Mouse (Mus musculus) hindbrain, postnatal 0 days (tissue): Measurements from ENCODE around the gene Pam. TPM values are rescaled to one million over a fixed set of nuclear protein-coding genes. Genes with fewer than 3 reads are reported as not detected.

Experiments
- ATAC-seq: fragments of 200-750 bp; cut with Nextera tagmentation; 2 replicates; pipeline ENCODE4 v1.8.0; 2017; ENCODE audit warnings: mild to moderate bottlenecking, moderate TSS enrichment, moderate library complexity
- DNase-seq: peaks from one replicate; pipeline ENCODE4 v3.0.0-alpha.2; 2015; ENCODE audit warnings: low spot score
- H3K27ac ChIP-seq: fragments of 300-500 bp; sonication (generic); 2 replicates; pipeline ENCODE4 v1.5.1; 2014; ENCODE audit warnings: mild to moderate bottlenecking
- H3K27me3 ChIP-seq: fragments of 300-500 bp; sonication (generic); 2 replicates; pipeline ENCODE4 v1.6.1; 2014; ENCODE audit warnings: low read length, mixed read lengths; ENCODE audit not compliant: insufficient read depth
- H3K36me3 ChIP-seq: fragments of 300-500 bp; sonication (generic); 2 replicates; pipeline ENCODE4 v1.6.1; 2014; ENCODE audit warnings: low read length, mixed read lengths; ENCODE audit not compliant: insufficient read depth
- H3K4me1 ChIP-seq: fragments of 300-500 bp; sonication (generic); 2 replicates; pipeline ENCODE4 v1.6.1; 2014; ENCODE audit warnings: antibody characterized with exemption, low read length, mixed read lengths; ENCODE audit not compliant: insufficient read depth
- H3K4me2 ChIP-seq: fragments of 300-500 bp; sonication (generic); 2 replicates; pipeline ENCODE4 v1.6.1; 2014; ENCODE audit warnings: low read depth, mild to moderate bottlenecking, low read length, moderate library complexity, mixed read lengths
- H3K4me3 ChIP-seq: fragments of 300-500 bp; sonication (generic); 2 replicates; pipeline ENCODE4 v1.5.1; 2014; ENCODE audit warnings: low read length
- H3K9ac ChIP-seq: fragments of 300-500 bp; sonication (generic); replicated peaks from 2 replicates; pipeline ENCODE4 v1.6.1; 2014; ENCODE audit warnings: mild to moderate bottlenecking, low read length, moderate library complexity, mixed read lengths
- H3K9me3 ChIP-seq: fragments of 300-500 bp; sonication (generic); 2 replicates; pipeline ENCODE4 v1.6.1; 2016; ENCODE audit warnings: low read length, mixed read lengths
- CTCF ChIP-seq: IDR thresholded peaks from 2 replicates; pipeline ENCODE4 v1.5.1; 2016; ENCODE audit warnings: antibody characterized with exemption, control low read depth, low read depth
- WGBS: fragments of 180-500 bp; shearing (Covaris S2); extraction: QIAGEN DNeasy Blood & Tissue Kit; methylation state at CpG from one replicate; pipeline ENCODE4 v1.1.7; 2014; 5-methylcytosine and 5-hydroxymethylcytosine counted together
- polyA plus RNA-seq: library from polyadenylated mRNA; unstranded; fragments of >200 nt; fragmentation: Nextera tagmentation; extraction: Ambion mirVana; gene quantifications from 2 replicates; pipeline ENCODE4 v1.2.1, GENCODE M21; 2015
- total RNA-seq: library from RNA; depleted of rRNA; stranded (reverse); fragments of >200 nt; gene quantifications from 2 replicates; pipeline ENCODE4 v1.2.3, GENCODE M21; 2014

Gene Pam
- total and polyA plus RNA-seq, 2 experiments from 2014 or later = 40.8 to 76.8 TPM

DNA sequence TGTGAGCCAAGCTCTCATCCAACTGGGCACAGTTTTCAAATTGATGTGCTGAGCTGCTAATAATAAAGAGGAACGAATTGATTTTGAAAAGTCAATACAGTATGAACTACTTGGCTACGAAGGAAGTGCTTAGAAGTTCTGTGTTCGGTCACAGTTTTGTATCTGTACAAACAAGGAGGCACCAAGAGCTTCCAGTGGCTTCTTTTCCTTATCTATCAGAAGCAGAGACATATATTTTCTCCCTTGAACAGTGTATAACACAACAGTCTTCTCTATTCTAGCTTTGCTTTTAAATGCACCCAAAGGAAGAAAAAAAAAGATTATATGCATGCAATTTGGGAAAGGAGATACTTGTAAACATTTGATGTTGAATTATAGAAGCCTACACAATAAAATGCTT, 30.8 kb upstream of the Pam start:
- H3K4me3 ChIP-seq = no peak overlapping the region
- DNase-seq (no peak), ATAC-seq (no peak)
- 65% methylated on average over 3 of the region's 3 CpGs for WGBS
- no peaks in the 10 kb centered on the region for H3K4me1 ChIP-seq
- no peak overlapping the region for H3K9ac ChIP-seq
- no peaks in the 10 kb centered on the region for H3K36me3 ChIP-seq
- no peak overlapping the region for H3K27ac ChIP-seq
- no peaks in the 10 kb centered on the region for H3K9me3 ChIP-seq
- TF ChIP-seq CTCF = no peak
- no peak overlapping the region for H3K4me2 ChIP-seq
- H3K27me3 ChIP-seq = no peaks in the 10 kb centered on the region

DNA sequence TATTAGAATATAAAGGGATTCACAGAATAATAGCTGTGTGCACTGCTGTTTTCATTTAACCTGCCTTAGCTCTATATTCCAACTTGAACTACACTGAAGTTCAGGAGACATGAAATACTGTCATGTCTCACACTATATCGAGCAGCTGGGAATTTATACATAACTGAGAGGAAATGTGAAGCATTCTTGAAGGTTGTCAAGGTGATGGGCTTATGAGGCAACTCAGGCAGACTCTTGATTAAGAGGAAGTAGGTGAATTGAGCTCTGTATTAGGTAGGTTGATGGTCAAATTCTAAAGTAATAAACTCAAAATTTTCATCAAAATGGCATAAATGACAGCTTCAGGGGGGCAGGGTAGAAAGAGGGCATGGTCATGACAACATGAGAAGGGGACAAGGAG, 29.3 kb upstream of the Pam start:
- H3K9ac ChIP-seq = no peak overlapping the region
- H3K4me1 ChIP-seq = no peaks in the 10 kb centered on the region
- no peak for ATAC-seq
- no peaks in the 10 kb centered on the region for H3K36me3 ChIP-seq
- H3K9me3 ChIP-seq = no peaks in the 10 kb centered on the region
- H3K27me3 ChIP-seq = no peaks in the 10 kb centered on the region
- H3K4me3 ChIP-seq = no peak overlapping the region
- TF ChIP-seq CTCF = no peak
- H3K27ac ChIP-seq = no peak overlapping the region
- no peak overlapping the region for H3K4me2 ChIP-seq
- WGBS = 32% methylated on average over 1 of the region's 1 CpGs
- no peak for DNase-seq

DNA sequence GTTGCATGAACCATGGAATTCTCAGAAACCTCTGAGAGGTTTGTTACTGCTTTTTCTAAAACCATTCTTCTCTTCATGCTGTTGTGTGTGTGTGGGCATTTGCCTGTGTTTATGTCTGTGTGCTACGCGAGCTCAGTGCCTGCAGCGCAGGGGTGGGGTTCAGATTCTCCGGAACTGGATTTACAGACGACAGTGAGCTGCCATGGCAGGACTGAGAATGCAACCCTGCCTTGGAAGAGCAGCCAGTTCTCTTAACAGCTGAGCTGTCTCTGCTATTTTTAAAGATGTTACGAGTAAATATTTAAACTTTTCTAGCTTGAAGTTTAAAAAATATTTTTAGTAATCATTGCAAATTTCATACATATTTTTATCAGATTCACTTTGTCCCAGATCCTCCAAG, 24.1 kb upstream of the Pam start:
- DNase-seq = no peak
- Histone ChIP-seq H3K27ac (no peak overlapping the region), H3K36me3 (no peaks in the 10 kb centered on the region), H3K4me1 (no peaks in the 10 kb centered on the region), H3K4me3 (no peak overlapping the region), H3K9ac (no peak overlapping the region), H3K9me3 (no peaks in the 10 kb centered on the region), H3K27me3 (no peaks in the 10 kb centered on the region), H3K4me2 (no peak overlapping the region)
- TF ChIP-seq CTCF = no peak
- WGBS = 90% methylated on average over 6 of the region's 6 CpGs
- no peak for ATAC-seq

DNA sequence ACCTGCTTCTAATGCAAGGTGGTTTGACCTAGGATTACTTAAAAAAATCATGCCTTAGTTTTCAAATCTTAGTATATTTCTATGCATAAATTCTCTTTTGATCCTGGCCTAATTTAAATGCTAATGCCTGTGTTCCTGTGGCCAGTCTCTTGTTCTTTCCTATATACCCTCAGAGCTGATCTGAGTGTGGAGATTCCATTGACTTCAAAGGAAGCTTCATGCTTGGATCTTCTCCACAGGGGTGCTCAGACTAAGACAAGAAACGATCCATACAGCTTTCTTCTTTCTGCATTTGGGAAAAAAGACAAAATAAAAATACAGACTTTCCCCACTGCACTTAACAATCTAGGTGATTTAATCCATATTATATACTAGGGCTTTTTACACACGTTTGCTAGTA, 12.2 kb upstream of the Pam start:
- DNase-seq = no peak
- ATAC-seq = no peak
- 21% methylated on average over 2 of the region's 2 CpGs for WGBS

DNA sequence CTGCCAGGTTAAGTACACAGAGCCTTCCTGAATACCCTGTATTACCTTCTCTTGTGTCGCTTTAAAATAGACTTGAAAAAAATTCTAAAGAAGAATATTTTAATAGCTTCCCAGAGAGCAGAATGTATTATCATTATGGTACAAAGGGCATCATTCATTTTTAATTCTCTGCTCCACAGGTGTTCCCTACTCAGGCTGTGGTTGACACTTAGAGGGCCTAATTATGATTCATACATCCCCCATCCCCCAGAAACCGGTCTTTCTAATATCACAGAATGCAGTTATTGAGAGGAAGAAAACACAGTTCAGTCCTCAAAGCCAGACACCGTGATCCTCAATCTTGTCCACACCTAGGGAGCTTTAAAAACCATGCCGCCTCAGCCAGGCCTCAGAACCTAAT, 4.0 kb upstream of the Pam start:
- DNase-seq (no peak), ATAC-seq (no peak)
- Histone ChIP-seq H3K36me3 (no peaks in the 10 kb centered on the region), H3K4me3 (no peak overlapping the region), H3K9ac (no peak overlapping the region), H3K4me1 (0 out of 2 replicates have a peak, but pooled peaks cover 4% of the 10 kb centered on the region), H3K27me3 (no peaks in the 10 kb centered on the region), H3K9me3 (no peaks in the 10 kb centered on the region; the same call in 1 of the 2 replicates), H3K27ac (no peak overlapping the region), H3K4me2 (no peak overlapping the region)
- WGBS = 35% methylated on average over 4 of the region's 4 CpGs
- no peak for TF ChIP-seq CTCF

More for the DNA sequence above, 12.2 kb upstream of the Pam start:
- no peak for TF ChIP-seq CTCF
- Histone ChIP-seq H3K9me3 (no peaks in the 10 kb centered on the region; the same call in 1 of the 2 replicates), H3K4me1 (no peaks in the 10 kb centered on the region), H3K4me3 (no peak overlapping the region), H3K27me3 (no peaks in the 10 kb centered on the region), H3K4me2 (no peak overlapping the region), H3K9ac (no peak overlapping the region), H3K36me3 (no peaks in the 10 kb centered on the region), H3K27ac (no peak overlapping the region)

DNA sequence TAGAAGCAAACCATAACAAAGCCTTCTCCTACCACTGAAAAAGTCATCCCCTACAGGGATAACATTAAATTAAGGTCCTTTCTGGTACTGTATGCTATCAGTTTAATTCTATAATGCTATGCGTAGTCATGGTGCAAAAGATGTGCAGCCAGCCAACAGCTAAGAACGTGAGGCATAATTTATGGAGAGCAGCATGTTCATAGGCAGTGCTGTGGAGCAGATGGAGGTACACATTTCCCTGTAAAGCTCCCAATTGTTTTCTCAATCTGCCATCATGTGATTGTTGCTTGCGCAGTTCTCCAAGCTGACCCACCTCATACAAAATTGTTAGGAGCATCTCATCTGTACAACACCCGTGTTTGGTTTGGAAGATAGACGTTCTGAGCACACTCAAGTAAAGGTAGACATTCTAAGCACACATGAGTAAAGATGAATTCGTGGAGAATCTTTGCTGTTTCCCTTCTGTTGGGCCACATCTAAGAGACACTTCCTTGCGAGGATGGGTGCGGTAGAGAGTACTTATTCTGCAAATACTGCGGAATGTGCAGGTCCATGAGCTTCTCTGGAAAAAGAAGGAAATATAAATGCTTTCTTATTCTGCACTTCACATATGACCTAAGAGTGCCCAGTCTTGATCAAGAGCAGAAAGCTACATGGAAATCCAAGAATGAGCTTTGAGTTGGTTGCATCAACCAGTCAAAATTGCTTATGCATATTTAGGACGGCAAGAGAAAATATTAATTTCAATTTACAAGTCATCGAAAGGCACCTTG, 2.7 kb upstream of the Pam start:
- TF ChIP-seq CTCF = no peak
- H3K4me1 ChIP-seq = 0 out of 2 replicates have a peak, but pooled peaks cover 4% of the 10 kb centered on the region
- no peaks in the 10 kb centered on the region for H3K27me3 ChIP-seq
- no peak overlapping the region for H3K4me3 ChIP-seq
- DNase-seq (no peak), ATAC-seq (no peak)
- 84% methylated on average over 11 of the region's 11 CpGs for WGBS
- no peaks in the 10 kb centered on the region; the same call in 1 of the 2 replicates for H3K9me3 ChIP-seq
- no peak overlapping the region for H3K9ac ChIP-seq
- H3K27ac ChIP-seq = no peak overlapping the region
- no peak overlapping the region for H3K4me2 ChIP-seq
- no peaks in the 10 kb centered on the region for H3K36me3 ChIP-seq

DNA sequence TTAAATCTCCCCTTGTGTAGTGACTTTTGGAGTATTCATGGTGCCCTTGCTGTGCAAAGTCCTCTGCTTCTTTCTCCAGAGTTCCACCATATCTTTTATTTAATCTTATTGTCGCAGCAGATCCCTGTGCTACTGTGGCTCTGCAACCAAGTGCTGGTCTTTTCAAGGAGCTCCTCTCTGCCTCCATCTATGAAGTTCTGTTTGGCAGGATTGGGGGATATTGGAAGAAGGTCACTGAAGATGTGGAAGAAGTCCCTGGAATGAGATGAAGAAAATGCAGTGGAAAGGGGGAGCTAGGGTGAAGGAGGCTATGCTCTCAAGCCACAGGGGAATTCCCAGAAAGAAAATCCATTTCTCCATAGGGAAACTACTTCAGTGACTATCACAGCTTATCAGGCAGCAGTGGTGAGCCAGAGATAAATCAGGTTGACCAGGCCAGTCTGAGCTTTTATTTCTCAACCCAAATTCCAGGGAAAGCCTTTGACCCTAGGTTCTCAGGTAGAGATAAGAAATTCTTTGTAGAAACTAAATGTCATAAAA, 1.0 kb upstream of the Pam start:
- Histone ChIP-seq H3K9ac (no peak overlapping the region), H3K27me3 (no peaks in the 10 kb centered on the region), H3K36me3 (no peaks in the 10 kb centered on the region), H3K9me3 (no peaks in the 10 kb centered on the region), H3K4me2 (no peak overlapping the region), H3K4me1 (0 out of 2 replicates have a peak, but pooled peaks cover 4% of the 10 kb centered on the region), H3K4me3 (no peak overlapping the region), H3K27ac (no peak overlapping the region)
- no peak for TF ChIP-seq CTCF
- DNase-seq = no peak
- no peak for ATAC-seq
- WGBS = 71% methylated on average over 1 of the region's 1 CpGs
